Mouse (Mus musculus): ENCODE measurements around the gene Dnah7c. TPM values are rescaled to one million over a fixed set of nuclear protein-coding genes. Genes with fewer than 3 reads are reported as not detected.

The Dnah7c gene
- polyA plus RNA-seq, 1 experiment = under 0.01 TPM

DNA sequence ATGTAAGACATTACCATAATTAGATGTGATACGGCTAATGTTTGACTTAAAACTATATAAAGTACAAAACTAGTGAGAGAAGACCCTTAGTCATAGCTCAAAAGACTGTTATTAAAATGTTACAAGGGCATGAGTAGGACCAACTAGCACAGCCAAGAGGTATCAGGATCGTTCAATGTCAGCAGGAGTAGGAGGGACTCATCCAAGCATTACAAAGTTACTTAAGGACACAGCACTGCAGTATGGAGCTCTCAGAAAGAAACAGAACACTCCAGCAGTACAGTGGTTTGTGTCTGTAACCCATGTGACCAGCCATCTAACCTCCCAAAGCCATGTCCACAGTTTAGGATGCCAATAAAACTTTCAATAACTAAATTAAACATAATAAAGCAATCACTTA lies 418.9 kb downstream of the Dnah7c start:
- no peak overlapping the region for H3ac ChIP-seq (ENCODE audit: control insufficient read depth, insufficient read length)
- no peak overlapping the region for H3K4me3 ChIP-seq
- peaks cover 4% of the 10 kb centered on the region for H3K79me2 ChIP-seq (ENCODE audit: control insufficient read depth, insufficient read depth)
- no peaks in the 10 kb centered on the region for H3K27me3 ChIP-seq (ENCODE audit: control insufficient read depth, insufficient read depth, insufficient read length)
- no peak overlapping the region for H3K4me2 ChIP-seq (ENCODE audit: low read depth)
- H3K36me3 ChIP-seq (ENCODE audit: control insufficient read depth, insufficient read depth) = no peaks in the 10 kb centered on the region
- TF ChIP-seq E2F4 (IDR thresholded peaks at IDR 0.05; ENCODE audit: insufficient read depth) (no peak), POLR2AphosphoS2 (IDR thresholded peaks at IDR 0.05; ENCODE audit: insufficient read length, low read depth) (no peak), MYOG (IDR thresholded peaks at IDR 0.05; ENCODE audit: control insufficient read depth in 1 of 3, insufficient read depth in 1 of 3, insufficient read length in 2 of 3, low read depth in 2 of 3) (no peak), CEBPB (IDR thresholded peaks at IDR 0.05; ENCODE audit: insufficient read depth, poor library complexity, severe bottlenecking) (no peak), MAX (IDR thresholded peaks at IDR 0.05; ENCODE audit: low read depth) (no peak), TCF12 (IDR thresholded peaks at IDR 0.05; ENCODE audit: insufficient read depth, poor library complexity, severe bottlenecking) (no peak), POLR2A (IDR thresholded peaks at IDR 0.05; ENCODE audit: insufficient read length, low read depth) (no peak)

DNA sequence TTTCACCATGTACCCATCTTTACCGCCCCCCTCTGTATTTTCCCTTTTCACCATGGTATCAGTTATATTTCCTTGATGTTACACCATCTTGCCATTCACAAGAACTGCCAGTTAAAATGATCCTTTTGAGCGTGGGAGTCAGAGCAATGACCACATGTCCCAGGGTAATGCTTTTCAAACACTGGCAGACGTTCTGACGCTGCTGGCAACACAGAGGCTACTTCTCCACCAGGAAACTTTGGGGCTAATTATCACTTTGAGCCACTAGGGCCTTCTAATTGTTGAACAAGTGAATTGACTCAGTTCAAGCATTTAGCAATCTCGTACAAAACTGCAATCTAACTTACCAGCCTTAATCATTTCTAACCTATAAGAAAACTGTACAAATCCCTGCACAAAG lies 419.8 kb downstream of the Dnah7c start:
- no peaks in the 10 kb centered on the region for H3K27me3 ChIP-seq (ENCODE audit: control insufficient read depth, insufficient read depth, insufficient read length)
- H3K4me3 ChIP-seq = no peak overlapping the region

DNA sequence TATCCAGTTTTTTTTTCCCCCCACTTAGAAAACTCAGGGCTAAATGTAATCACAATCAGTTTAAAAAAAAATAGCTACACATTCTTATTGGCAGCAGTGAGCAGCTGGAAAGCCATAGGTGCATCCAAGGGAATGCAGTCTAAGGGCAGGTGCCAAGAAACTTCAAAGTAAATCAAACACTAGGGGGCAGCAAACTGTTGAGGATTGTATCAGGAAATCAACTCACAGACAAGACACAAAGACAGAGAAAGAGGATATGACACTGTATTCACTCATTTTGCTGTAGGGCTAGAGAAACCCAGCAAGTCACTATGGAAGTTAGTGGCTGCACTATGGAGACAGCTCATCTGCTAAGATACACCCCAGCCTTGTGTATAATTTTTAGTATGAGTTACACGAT lies 424.4 kb downstream of the Dnah7c start:
- no peak for TF ChIP-seq E2F4 (IDR thresholded peaks at IDR 0.05; ENCODE audit: insufficient read depth)
- no peak for TF ChIP-seq SRF (IDR thresholded peaks at IDR 0.05; ENCODE audit: control insufficient read depth, insufficient read length, low read depth)
- TF ChIP-seq USF1 (IDR thresholded peaks at IDR 0.05; ENCODE audit: low read depth) = no peak
- TF ChIP-seq CEBPB (IDR thresholded peaks at IDR 0.05; ENCODE audit: insufficient read depth, poor library complexity, severe bottlenecking) = no peak
- no peak for TF ChIP-seq MAX (IDR thresholded peaks at IDR 0.05; ENCODE audit: low read depth)
- TF ChIP-seq POLR2AphosphoS2 (IDR thresholded peaks at IDR 0.05; ENCODE audit: insufficient read length, low read depth) = no peak
- no peak for TF ChIP-seq TCF3 (IDR thresholded peaks at IDR 0.05; ENCODE audit: insufficient read length, low read depth)
- no peak for TF ChIP-seq TCF12 (IDR thresholded peaks at IDR 0.05; ENCODE audit: insufficient read depth, poor library complexity, severe bottlenecking)
- TF ChIP-seq MYOG (IDR thresholded peaks at IDR 0.05; ENCODE audit: control insufficient read depth in 1 of 3, insufficient read depth in 1 of 3, insufficient read length in 2 of 3, low read depth in 2 of 3) = no peak
- no peak for TF ChIP-seq REST (IDR thresholded peaks at IDR 0.05; ENCODE audit: insufficient read depth, insufficient read length)
- no peak for TF ChIP-seq POLR2A (IDR thresholded peaks at IDR 0.05; ENCODE audit: insufficient read length, low read depth)
- no peak for TF ChIP-seq MYOD1 (IDR thresholded peaks at IDR 0.05; ENCODE audit: control insufficient read depth in 1 of 3, insufficient read length in 2 of 3, low read depth in 2 of 3)
- Histone ChIP-seq H3K4me3 (no peak overlapping the region), H3K27me3 (ENCODE audit: control insufficient read depth, insufficient read depth, insufficient read length) (no peaks in the 10 kb centered on the region), H3K79me2 (ENCODE audit: control insufficient read depth, insufficient read depth) (no peaks in the 10 kb centered on the region), H3K36me3 (ENCODE audit: control insufficient read depth, insufficient read depth) (no peaks in the 10 kb centered on the region), H3ac (ENCODE audit: control insufficient read depth, insufficient read length) (no peak overlapping the region), H3K4me2 (ENCODE audit: low read depth) (no peak overlapping the region)

More for the DNA sequence above, 419.8 kb downstream of the Dnah7c start:
- TF ChIP-seq REST (IDR thresholded peaks at IDR 0.05; ENCODE audit: insufficient read depth, insufficient read length) (no peak), CEBPB (IDR thresholded peaks at IDR 0.05; ENCODE audit: insufficient read depth, poor library complexity, severe bottlenecking) (peak; percentile 23; the same call in 1 of the 2 replicates)
- Histone ChIP-seq H3K4me2 (ENCODE audit: low read depth) (no peak overlapping the region), H3ac (ENCODE audit: control insufficient read depth, insufficient read length) (no peak overlapping the region), H3K36me3 (ENCODE audit: control insufficient read depth, insufficient read depth) (no peaks in the 10 kb centered on the region), H3K79me2 (ENCODE audit: control insufficient read depth, insufficient read depth) (peaks cover 4% of the 10 kb centered on the region)

DNA sequence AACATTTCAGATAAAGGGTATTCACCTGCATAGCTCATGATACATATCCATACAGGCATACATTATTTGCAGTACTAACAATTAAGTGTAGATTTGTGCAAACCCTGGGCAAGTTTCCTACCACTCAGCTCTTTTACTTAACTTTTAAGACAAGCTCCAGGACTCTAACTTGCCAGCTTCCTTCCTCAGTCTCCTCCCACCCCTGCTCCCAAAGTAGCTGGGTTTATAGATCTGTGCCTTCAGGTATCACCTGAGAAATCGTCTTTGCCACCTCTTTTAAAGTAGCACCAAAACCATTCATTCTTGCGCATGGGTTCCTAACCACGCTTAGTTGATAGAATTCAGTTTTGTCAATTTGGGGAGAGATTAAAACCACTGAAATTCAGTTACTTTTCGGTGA lies 426.2 kb downstream of the Dnah7c start:
- Histone ChIP-seq H3K36me3 (ENCODE audit: control insufficient read depth, insufficient read depth) (no peaks in the 10 kb centered on the region), H3K79me2 (ENCODE audit: control insufficient read depth, insufficient read depth) (no peaks in the 10 kb centered on the region), H3K4me3 (peak overlapping the region; percentile 49), H3K4me2 (ENCODE audit: low read depth) (no peak overlapping the region), H3ac (ENCODE audit: control insufficient read depth, insufficient read length) (no peak overlapping the region), H3K27me3 (ENCODE audit: control insufficient read depth, insufficient read depth, insufficient read length) (no peaks in the 10 kb centered on the region)
- TF ChIP-seq POLR2AphosphoS2 (IDR thresholded peaks at IDR 0.05; ENCODE audit: insufficient read length, low read depth) = no peak
- no peak for TF ChIP-seq MYOD1 (IDR thresholded peaks at IDR 0.05; ENCODE audit: control insufficient read depth in 1 of 3, insufficient read length in 2 of 3, low read depth in 2 of 3)
- no peak for TF ChIP-seq POLR2A (IDR thresholded peaks at IDR 0.05; ENCODE audit: insufficient read length, low read depth)
- no peak for TF ChIP-seq SRF (IDR thresholded peaks at IDR 0.05; ENCODE audit: control insufficient read depth, insufficient read length, low read depth)
- TF ChIP-seq MAX (IDR thresholded peaks at IDR 0.05; ENCODE audit: low read depth) = no peak
- no peak for TF ChIP-seq CEBPB (IDR thresholded peaks at IDR 0.05; ENCODE audit: insufficient read depth, poor library complexity, severe bottlenecking)

DNA sequence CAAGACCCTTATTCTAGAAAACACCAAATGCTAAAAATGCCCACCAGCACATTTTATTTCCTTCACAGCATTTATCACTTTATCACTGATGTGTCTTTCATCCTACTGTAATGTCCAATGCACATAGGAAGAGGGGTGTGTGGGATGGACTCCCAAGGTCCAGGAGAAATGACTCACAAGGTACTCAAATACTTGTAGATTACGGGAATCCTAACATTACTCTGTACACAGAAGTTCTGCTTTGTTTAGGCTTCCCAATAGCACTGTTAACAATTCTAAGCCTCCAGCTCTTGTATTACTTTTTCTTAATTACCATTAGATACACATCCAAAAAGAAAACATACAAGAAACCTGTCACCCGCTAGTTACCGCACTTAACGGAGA lies 426.8 kb downstream of the Dnah7c start:
- TF ChIP-seq POLR2AphosphoS2 (IDR thresholded peaks at IDR 0.05; ENCODE audit: insufficient read length, low read depth) = no peak
- no peak for TF ChIP-seq REST (IDR thresholded peaks at IDR 0.05; ENCODE audit: insufficient read depth, insufficient read length)
- no peak for TF ChIP-seq TCF3 (IDR thresholded peaks at IDR 0.05; ENCODE audit: insufficient read length, low read depth)
- no peak for TF ChIP-seq TCF12 (IDR thresholded peaks at IDR 0.05; ENCODE audit: insufficient read depth, poor library complexity, severe bottlenecking)
- no peak for TF ChIP-seq E2F4 (IDR thresholded peaks at IDR 0.05; ENCODE audit: insufficient read depth)
- TF ChIP-seq USF1 (IDR thresholded peaks at IDR 0.05; ENCODE audit: low read depth) = no peak
- TF ChIP-seq MYOG (IDR thresholded peaks at IDR 0.05; ENCODE audit: control insufficient read depth in 1 of 3, insufficient read depth in 1 of 3, insufficient read length in 2 of 3, low read depth in 2 of 3) = no peak
- no peak for TF ChIP-seq SRF (IDR thresholded peaks at IDR 0.05; ENCODE audit: control insufficient read depth, insufficient read length, low read depth)
- no peak for TF ChIP-seq MYOD1 (IDR thresholded peaks at IDR 0.05; ENCODE audit: control insufficient read depth in 1 of 3, insufficient read length in 2 of 3, low read depth in 2 of 3)
- no peak for TF ChIP-seq MAX (IDR thresholded peaks at IDR 0.05; ENCODE audit: low read depth)
- no peak for TF ChIP-seq POLR2A (IDR thresholded peaks at IDR 0.05; ENCODE audit: insufficient read length, low read depth)
- no peak for TF ChIP-seq CEBPB (IDR thresholded peaks at IDR 0.05; ENCODE audit: insufficient read depth, poor library complexity, severe bottlenecking)

More for the DNA sequence above, 426.8 kb downstream of the Dnah7c start:
- Histone ChIP-seq H3K4me3 (peak overlapping the region; percentile 49), H3K4me2 (ENCODE audit: low read depth) (peak overlapping the region; percentile 85), H3K79me2 (ENCODE audit: control insufficient read depth, insufficient read depth) (no peaks in the 10 kb centered on the region), H3K36me3 (ENCODE audit: control insufficient read depth, insufficient read depth) (no peaks in the 10 kb centered on the region), H3ac (ENCODE audit: control insufficient read depth, insufficient read length) (peak overlapping the region; percentile 99), H3K27me3 (ENCODE audit: control insufficient read depth, insufficient read depth, insufficient read length) (no peaks in the 10 kb centered on the region)

Data from myocyte (in vitro differentiated cells).